Mouse (Mus musculus) kidney, postnatal 10 days (tissue): ENCODE results near the gene Sfxn3.
"Not testable (repeated sequence)": the region's sequence is repeated elsewhere in the genome, so short reads cannot be mapped to it uniquely, and the experiment has no call there.

ENCODE experiments used
- DNase-seq: peaks from one replicate; pipeline ENCODE4 v3.0.0; 2021; ENCODE audit warnings: mixed read lengths

The Sfxn3 gene

DNA sequence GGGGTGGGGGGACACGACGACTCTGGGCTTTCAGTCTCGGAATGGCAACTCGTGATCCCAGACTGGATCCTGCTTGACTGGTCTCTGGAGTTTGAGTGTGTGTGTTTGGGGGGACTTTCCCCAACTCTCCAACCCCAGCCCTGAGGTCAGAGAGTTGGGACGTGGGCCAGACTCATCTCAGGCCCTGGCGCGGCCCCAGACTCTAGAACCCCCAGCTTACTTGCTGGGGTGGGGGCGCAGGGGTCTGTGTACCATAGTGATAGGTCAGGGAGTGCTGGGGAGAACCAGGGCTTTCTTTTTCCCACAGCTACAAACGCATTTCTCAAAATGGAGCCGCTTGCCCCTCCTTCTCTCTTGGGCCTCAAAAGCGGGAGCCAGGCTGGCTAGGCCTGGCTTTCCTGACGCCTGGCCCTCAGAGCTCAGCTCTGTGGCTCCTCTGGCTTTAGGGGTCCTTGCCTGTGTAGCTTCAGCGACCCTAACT, 28.9 kb upstream of the Sfxn3 start:
- DNase-seq: peak; percentile 65

DNA sequence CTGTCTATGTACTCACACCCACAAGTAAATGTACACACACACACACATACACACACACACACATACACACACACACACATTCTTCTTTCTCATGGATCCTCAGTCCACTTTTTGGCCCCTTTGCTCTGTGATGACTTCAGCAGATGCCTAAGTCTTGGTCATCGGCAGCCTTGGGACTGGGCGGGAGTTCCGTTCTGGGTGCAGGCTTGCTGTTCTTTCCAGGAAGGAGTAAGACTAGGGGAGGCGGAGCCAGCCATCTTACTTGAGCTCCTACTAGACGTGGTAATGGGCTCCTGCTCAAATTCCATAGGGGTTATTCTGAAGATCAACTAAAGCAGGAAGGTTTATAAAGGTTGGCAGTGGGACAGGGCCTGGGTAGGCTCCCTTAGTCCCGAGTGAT, 27.0 kb upstream of the Sfxn3 start:
- peak; percentile 79 for DNase-seq

DNA sequence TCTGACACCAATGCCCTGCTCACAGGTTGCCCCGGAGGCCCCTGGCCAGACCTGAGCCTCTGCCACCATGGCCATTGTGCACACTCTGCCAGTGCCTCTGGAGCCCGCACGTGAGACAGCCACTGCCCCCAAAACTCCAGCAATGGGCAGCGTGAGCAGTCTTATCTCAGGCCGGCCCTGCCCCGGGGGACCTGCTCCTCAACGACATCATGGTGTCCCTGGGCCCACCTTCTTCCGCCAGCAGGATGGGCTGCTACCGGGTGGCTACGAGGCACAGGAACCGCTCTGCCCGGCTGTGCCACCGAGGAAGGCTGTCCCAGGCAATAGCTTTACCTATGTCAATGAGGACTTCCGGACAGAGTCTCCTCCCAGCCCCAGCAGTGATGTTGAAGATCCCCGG, 25.9 kb upstream of the Sfxn3 start:
- DNase-seq: no peak

DNA sequence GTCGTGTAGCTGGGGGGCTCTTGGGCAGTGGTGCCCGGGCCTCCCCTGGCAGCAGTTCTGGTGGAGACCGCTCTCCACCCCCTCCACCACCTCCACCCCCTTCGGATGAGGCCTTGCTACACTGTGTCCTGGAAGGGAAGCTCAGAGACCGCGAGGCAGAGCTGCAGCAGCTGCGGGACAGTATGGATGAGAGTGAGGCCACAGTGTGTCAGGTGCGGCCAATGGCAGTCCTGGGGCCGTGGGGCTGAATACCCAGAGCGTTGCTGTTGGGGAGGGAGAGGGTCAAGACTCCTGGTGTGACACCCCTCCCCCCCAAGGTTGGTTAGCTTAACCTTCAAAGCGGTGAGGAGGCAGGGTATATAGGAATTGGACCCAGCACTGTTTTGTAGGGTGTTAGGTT, 23.3 kb upstream of the Sfxn3 start:
- DNase-seq: peak; percentile 10

DNA sequence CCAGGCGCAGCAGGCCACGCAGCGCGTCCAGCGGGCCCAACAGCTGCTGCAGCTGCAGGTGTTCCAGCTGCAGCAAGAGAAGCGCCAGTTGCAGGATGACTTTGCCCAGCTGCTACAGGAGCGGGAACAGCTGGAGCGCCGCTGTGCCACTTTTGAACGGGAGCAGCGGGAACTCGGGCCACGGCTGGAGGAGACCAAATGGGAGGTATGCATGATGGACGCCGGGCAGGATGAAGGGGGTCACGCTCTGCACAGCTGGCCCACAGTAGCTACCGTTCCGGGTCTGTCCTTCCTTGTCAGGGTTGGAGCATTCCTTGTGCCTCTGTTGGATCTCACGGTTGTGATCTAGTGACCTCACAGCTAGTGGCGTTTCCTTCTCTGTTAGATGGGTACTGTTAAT, 22.5 kb upstream of the Sfxn3 start:
- peak; percentile 22 for DNase-seq

DNA sequence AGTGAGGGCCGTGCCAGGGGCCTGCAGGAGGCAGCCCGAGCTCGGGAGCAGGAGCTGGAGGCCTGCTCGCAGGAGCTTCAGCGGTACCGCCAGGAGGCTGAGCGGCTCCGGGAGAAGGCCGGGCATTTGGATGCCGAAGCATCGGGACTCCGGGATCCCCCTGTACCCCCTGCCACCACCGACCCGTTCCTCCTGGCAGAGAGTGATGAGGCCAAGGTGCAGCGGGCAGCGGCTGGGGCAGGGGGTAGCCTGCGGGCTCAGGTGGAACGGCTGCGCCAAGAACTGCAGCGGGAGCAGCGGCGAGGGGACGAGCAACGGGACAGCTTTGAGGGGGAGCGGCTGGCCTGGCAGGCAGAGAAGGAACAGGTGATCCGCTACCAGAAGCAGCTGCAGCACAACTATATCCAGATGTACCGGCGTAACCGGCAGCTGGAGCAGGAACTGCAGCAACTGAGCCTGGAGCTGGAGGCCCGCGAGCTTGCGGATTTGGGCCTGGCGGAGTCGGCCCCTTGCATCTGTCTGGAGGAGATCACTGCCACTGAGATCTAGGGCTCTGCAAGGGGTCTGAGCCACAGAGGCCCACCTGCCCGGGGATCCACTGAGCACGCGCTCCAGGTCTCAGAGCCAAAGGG, 21.2 kb upstream of the Sfxn3 start:
- peak; percentile 28 for DNase-seq

DNA sequence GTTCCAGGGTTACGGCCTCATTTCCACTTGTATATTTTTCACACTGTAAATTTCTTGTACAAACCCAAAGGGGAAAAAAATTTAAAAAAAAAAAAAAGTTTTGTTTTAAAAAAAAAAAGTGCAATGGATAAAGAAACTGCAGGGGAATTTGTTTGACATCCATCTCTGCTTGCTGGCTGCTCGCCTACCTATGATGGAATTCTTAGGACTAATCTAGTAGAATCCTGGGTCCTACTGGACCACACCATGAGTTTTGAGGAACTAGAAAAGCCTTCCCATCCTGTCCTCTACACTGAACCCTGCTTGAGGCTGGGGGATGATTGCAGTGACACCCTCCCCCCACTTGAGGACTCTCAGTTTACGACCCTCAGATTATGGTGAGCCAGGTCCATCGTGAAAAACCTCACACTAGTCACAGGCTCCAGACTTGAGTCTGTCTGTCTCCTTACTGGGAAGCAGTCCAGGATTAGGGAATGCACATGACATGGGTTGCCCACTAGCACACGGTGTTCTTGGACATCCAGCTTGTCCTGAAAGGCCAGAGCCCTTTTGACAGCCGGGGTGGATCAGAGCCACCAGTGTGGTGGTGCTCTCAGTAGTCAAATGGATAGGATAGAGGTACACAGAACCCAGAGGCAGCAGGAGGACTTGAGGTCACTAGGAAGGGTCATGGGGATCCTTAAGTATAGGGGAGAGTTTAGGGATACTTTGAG, 20.2 kb upstream of the Sfxn3 start:
- no peak for DNase-seq

DNA sequence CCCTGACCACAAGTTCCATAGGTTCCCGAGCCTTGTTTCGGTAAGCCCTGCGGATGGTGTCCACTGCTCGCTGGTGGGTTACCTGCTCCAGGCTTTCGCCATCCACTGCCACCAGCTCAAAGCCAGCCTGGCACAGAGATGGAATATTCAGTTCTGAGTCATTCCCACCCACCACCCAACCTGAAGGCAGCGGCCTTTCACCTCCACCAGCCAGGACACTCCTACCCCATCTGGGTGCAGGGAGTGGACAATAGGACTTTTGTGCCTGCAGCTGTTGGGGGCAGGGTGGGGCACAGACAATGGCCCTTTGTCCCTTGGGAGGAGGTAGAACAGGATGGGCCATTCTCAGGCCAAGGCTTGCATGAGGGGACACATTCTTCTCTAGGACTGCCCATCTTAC, 19.5 kb upstream of the Sfxn3 start:
- no peak for DNase-seq

DNA sequence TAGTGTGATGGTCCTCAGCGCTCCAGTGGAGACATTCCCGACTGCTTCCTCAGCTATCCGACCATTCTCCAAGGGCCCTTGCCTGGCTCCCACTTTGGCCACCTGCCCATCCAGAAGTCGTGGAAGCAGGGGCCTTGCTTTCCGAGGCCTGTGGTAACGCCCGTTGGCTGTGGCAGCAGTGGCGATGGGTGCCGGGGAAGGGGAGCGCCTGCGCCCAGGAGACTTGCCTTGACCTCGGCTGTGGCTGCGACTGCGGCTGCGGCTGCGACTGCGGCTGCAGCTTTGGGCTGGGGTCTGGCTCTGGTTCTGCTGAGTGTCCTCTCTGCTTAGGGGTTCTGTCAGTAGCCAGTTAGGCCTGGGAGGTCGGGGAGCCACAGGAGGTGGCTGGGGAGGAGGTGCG, 18.6 kb upstream of the Sfxn3 start:
- DNase-seq: no peak

DNA sequence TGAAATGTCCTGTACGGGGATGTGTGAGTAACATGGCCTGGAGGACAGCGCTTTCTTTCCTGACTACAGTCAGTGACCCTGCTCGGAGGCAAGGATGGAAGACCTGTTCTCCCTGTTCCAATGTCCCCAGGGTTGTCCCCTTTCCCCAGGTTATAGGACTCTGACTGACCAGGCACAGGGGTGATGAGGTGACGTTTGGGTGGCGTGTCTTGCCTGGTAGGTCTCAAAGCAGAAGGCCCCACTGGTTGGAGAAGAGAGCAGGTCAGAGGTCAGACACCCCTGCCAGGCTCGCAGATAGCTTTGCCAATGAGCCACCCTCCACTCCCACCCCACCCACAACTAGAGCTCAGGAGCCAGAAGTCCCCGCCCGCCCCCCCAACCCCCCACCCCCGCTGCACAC, 17.7 kb upstream of the Sfxn3 start:
- no peak for DNase-seq

DNA sequence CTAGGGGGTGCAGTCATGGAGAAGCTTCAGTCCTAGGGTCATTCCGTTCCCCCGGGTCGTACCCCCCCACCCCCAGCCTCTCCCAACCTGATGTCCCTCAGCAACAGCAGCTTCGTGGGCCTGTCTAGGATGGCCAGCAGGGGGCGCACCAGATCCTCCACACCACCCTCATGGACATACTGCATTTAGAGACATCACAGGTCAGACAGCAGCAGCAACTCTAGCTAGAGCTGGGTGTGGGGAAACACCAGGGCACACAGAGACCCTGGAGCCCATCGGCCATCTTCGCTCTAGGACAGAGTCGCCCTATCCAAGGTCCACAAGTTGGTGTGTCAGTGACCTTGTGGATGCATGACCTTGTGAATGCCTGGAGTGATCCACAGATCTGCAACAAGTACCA, 17.2 kb upstream of the Sfxn3 start:
- peak; percentile 83 for DNase-seq

DNA sequence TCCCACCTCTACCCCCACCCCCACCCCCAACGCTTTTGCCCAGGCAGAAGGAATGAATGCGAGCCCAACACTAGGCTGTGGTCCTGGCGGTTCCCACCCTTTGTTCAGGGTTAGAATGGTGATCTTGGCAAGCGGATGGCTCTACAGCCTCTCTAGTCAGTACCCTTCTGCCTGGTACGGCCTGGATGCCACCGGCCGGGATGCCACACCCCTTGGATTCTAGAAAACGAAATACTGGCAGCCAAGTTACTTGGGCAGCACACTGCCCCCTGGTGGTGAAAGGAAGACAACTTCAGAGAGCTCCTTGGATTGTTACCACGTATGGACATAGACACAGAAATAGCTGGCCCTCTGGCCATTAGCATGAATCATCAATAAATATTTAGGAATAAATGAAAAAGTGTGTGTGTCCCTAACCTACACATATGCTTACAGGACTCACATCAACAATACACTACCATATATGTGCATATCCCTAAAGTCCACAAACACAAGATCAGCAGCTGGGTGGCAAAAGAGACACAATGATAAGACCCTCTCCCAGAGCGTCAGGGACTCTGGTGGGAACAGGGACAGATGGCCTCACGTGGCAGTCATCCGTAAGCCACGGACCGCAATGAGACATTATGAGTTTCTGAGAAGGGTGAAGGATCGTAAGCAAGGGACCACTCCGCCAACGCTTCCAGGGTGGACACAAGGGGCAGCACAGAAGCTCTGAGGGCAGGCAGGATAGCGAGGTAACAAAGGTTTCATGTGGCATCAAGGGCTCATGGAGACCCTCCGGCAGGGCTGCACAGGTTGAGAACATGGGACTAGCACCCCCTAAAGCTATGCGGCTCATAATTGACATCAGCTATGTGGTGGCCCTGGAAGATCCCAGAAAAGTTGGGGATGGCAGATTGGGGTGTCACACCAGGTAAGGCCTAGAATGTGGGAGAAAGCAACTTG, 16.3 kb upstream of the Sfxn3 start:
- DNase-seq: peak; percentile 91

DNA sequence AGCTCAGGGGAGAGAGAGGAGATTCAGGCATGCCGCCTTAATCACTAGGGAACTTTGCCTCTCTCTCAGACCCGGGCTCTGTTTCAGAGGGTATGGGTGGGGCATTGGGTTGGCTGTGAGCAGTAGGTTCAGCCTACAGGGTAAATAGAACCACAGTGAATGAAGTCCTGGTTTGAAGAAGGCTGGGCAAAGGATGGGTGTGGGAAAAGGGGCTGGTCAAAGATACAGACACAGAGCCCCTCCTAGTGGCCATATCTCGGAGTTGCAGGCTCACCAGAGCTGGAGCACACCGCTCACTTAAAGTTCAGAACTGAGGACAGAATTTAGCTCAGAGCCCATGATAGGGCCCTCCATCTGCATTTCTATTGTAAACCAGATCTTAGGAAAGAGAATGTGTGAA, 15.5 kb upstream of the Sfxn3 start:
- peak; percentile 90 for DNase-seq

DNA sequence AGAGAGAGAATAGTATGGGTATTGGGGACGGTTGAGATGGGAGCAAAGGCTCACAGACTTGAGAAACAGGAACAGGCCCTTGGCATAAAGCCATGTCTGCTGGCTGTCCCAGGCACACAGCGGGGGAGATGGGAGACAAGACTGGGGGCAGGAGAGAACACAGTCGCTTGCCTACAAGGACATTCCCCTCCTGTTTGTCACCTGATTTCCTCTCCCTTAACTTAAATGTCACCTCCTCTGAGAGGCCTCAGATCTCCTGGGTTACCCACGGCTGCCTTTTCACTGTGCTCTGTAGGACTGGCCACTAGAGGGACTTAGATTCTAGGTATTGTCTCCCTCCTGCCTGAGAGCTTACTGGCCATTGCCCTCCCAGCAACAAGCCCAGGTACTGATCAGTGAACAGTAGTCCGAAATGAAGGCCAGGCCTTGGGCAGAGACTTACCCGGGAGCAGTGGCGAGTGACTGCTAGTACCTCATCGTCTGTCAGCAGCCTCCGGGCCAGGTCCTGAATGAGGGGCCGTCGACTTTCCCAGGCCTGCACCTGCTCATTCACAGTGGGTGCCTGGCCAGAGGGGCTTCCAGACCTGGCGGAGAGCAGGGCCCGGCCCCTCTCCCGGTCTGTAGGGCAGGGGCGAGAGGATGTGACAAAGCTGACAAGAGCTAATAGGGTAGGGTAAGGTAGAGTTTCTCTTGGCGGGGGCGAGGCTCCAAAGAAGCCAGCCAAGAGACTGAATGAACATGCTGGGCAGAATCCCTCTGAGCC, 14.6 kb upstream of the Sfxn3 start:
- DNase-seq: peak; percentile 67

DNA sequence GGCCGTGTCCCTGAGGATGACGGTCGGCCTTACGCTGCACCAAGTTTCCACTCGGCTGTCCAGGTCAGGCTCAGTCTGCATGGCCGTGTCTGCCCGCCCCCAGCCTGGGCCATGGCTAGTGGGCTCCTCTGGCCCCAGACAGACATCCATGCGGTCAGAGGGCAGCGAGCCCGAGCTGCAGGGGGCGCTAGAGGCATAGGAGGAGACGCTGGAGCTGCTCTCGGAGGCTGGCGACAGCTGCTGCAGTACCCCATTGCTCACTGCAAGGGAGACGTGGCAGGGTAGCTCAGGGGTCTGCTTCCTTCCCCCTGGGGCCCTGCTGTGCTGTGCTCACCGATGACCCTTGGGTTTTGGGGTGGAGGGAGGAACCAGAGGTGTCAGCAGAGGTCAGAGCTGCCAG, 10.4 kb upstream of the Sfxn3 start:
- peak; percentile 74 for DNase-seq

DNA sequence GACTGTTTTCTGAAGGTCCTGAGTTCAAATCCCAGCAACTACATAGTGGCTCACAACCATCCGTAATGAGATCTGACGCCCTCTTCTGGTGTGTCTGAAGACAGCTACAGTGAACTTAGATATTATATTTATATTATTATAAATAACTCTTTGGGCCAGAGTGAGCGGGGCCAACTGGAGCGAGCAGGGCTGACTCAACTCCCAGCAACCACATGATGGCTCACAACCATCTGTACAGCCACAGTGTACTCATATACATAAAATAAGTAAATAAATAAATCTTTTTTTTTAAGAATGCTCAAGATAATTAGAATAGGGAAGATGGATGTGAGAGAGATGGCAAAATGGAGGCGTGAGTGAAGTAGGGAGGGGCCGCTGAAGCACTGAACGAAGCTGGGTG, 9.1 kb upstream of the Sfxn3 start:
- DNase-seq: not testable (repeated sequence)

DNA sequence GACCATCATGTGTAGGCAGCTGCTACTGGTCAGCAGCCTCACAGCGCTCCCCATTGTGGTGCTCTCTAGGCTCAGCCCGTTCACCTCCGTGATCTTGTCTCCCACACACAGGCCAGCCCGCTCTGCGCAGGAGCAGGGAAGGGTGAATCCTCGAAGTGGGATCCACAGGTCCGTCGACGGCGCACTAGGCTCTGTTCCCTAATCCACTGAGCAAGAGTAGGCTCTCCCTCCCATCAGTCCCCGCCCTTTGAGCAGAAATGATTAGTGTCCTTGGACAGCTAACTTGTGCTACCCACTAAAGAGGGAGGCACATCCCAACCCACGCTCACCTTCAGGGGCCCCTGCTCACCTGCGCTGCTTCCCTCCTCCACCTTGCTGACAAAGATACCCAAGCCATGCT, 7.1 kb upstream of the Sfxn3 start:
- no peak for DNase-seq

DNA sequence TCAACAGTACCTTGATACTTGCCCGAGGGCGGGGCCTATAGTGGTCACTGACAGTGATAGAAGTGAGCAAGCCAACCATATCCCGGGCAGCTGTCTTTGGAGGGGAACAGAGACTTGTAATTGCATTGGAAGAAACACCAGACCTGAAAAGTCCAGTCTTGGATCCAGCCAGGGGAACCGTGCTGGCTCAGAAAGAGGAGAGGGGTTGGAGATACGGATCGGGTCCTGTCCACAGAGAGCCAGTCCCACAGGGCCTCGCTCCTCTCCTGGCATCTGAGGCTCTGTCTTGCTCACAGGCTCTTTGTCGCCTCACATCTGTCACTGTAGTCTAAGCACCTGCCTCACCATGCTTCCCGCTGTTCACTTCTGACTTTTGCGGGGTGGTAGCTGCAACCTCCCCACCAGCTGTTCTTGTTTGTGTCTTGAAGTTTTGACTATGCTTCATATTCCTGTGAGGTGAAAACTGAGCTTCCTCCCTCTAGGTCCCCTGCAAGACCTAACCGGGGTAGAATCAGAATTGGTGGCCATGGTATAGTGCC, 2.8 kb upstream of the Sfxn3 start:
- DNase-seq: no peak

DNA sequence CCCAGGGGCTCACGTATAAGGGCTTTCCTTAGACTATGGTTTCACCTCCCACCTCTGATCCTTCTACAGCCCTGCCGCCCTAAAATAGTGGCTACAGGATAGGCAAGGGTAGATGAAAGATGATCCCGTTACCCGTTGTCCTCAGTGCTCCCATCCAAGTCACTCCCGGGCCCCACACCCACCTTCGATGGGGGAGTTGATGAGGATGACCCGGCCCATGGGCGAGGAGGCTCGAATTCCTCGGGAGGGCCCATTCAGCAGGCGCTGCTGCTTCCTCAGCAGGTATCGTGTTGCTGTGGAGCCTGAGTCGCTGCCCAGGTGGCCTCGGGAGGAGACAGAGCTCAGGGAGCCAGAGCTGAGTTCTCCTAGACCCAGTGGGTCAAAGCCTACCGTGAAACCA, 2.1 kb upstream of the Sfxn3 start:
- DNase-seq: no peak

DNA sequence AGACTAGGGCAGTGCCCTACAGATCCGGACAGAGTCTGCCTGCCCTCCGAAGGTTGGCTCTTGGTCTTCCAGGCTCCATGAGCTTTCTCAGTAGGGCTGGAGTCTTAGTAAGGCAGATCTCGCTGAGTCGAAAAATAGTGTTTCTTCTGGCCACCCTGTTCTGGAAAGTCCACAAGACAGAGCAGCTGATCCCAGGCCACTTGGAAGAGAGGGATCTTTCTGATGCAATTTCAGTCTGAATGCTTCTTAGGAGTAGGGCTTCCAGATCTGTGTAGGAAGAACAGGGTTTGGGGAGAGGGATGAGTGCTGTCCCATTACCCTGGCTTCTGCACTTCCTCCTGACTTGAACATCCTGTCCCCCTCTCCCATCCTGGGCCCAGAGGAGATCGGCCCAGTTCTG, 1.7 kb upstream of the Sfxn3 start, which contains the start of gene Pdzd7:
Pdzd7 (minus strand) TSS at position 67 of the 400 bp plus-strand sequence.
- DNase-seq: no peak

DNA sequence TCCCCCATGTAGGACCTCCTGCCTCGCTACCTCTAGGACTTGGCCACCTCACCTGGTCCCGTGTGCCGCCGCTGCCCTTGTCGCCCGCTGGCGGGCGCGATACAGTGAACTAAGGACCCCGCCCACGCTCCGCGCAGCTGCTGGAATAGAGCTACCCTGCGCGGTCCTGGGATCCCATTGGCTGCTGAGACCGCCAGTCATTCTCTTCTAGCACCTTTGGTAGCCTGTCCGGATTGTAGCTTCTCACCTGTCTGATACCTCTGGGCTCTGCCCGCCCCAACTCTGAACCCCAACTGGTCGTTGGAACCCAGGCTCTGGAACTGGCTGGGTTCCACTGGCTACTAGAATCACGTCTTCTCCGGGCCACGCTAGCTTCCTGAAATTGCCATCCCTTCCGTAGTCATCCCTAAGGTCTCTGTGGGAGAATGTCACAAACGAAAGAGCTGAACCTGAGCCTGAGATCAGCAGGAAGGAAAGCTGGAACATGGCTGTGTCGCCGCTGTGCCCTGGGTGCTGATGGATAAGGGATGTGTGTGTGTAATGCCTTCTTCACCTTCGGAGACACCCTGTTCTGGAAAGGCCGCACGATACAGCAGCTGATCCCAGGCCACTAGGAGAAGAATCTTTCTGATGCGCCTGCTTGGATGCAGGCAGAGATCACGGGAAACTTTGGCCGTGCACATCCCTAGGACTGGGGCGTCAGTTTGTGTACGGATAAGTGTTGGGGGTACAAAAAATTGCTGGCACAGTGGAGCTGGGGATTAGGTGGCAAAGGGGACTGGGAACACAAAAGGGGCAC, 581 bp upstream of the Sfxn3 start:
- DNase-seq: peak; percentile 92
